Mouse (Mus musculus): ENCODE measurements at regions not wholly inside any gene's neighbourhood (a gene's known extent, or its start where the extent isn't known, plus 50 kb on each side); places are given as distances from the start of the nearest gene placed in this dataset.

DNA sequence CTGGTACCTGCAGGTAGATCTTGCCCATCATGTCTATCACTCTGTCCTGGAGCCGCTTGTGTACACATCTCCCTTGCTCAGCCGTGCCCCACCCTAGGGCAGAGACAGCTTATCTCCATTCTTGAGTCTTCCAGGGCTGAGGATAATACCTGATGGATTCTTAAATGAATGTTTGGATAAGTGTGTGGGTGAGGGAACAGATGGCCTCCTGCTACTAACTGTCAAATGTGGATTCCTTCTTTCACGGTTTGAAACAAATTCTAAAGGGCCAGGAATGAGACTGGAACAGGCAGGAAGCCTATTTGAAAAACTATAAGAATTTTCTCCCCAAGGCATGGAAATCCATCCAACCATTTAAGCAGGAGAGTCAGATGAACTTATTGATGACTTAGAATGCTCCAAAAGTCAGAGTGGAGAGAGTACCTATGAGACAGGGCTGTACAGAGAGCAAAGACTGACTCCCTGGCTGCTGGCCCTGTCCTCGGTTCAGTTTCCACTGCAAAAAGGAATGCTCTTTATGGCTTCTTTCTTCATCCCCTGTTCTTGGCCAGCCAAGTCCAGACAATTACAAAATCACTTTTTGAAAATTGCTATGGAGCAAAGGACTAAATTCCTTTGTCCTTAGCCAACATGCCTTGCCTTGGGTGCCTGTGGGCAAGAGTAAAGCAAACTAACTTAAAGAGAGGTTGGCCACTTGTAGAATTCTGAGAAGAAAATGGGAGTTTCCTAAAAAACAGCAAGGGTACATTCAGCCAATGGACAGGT lies 66.8 kb upstream of the Oxtr start:
- no peaks in the 10 kb centered on the region for H3K79me2 ChIP-seq (ENCODE audit: control insufficient read depth, insufficient read depth, low read length, poor library complexity)
- TF ChIP-seq MAX (IDR thresholded peaks at IDR 0.05; ENCODE audit: low read length): no peak
- TF ChIP-seq NELFE (IDR thresholded peaks at IDR 0.05; ENCODE audit: low read depth, low read length): no peak
- no peak for TF ChIP-seq MEF2A (IDR thresholded peaks at IDR 0.05; ENCODE audit: extremely low read depth, insufficient replicate concordance, low read depth, low read length, poor library complexity, severe bottlenecking)
- TF ChIP-seq EP300 (IDR thresholded peaks at IDR 0.05; ENCODE audit: low read depth in 1 of 2, low read length in 2 of 2): no peak
- no peak for TF ChIP-seq MYC (IDR thresholded peaks at IDR 0.05; ENCODE audit: low read depth, low read length)
- no peak for TF ChIP-seq USF2 (IDR thresholded peaks at IDR 0.05; ENCODE audit: borderline replicate concordance in 1 of 2, insufficient read depth in 1 of 2, low read depth in 1 of 2, low read length in 2 of 2)
- no peak for TF ChIP-seq USF1 (IDR thresholded peaks at IDR 0.05; ENCODE audit: low read depth, low read length)
- TF ChIP-seq MXI1 (IDR thresholded peaks at IDR 0.05; ENCODE audit: low read depth, low read length): no peak
- TF ChIP-seq MAFK (IDR thresholded peaks at IDR 0.05; ENCODE audit: borderline replicate concordance, low read depth, low read length): no peak
- no peak for TF ChIP-seq NRF1 (IDR thresholded peaks at IDR 0.05; ENCODE audit: insufficient read depth, low read depth, low read length, poor library complexity, severe bottlenecking)
- no peak for TF ChIP-seq ELF1 (IDR thresholded peaks at IDR 0.05; ENCODE audit: low read depth, low read length)
- TF ChIP-seq E2F4 (IDR thresholded peaks at IDR 0.05; ENCODE audit: borderline replicate concordance, low read depth, low read length): no peak
- TF ChIP-seq TCF12 (IDR thresholded peaks at IDR 0.05; ENCODE audit: low read depth, low read length): no peak
- no peak for TF ChIP-seq POLR2AphosphoS5 (IDR thresholded peaks at IDR 0.05; ENCODE audit: borderline replicate concordance, low read depth, low read length)
- TF ChIP-seq CHD1 (IDR thresholded peaks at IDR 0.05; ENCODE audit: low read depth, low read length): no peak
- no peak for TF ChIP-seq ETS1 (IDR thresholded peaks at IDR 0.05; ENCODE audit: low read depth, low read length)
- no peak for TF ChIP-seq POLR2A (IDR thresholded peaks at IDR 0.05; ENCODE audit: control insufficient read depth in 1 of 2, insufficient read depth in 1 of 2, low read depth in 1 of 2, low read length in 2 of 2, poor library complexity in 1 of 2)
- no peak for TF ChIP-seq TBP (IDR thresholded peaks at IDR 0.05; ENCODE audit: low read depth, low read length)
- no peak for TF ChIP-seq RCOR1 (IDR thresholded peaks at IDR 0.05; ENCODE audit: low read depth, low read length)

DNA sequence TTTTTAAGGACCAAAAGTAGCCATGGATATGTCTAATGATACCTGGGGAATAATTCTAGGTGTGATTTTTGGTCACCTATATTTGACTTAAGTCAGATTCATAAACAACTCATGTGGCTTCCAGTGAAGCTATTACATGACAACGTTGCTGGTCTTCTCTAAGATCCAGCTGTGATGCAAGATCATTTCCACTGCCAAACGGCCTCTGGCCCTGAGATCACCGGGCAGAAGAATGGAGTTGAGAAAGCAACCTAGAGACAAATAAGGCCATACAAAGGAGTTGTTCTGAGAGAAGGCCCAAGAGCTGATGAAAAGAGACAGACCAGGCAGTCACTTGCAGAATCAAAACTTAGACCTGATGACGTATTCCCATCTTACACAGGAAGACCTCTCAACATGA lies 64.3 kb upstream of the Oxtr start:
- Histone ChIP-seq H3K36me3 (ENCODE audit: control insufficient read depth in 1 of 2, insufficient read depth in 2 of 2, low read length in 2 of 2) (no peaks in the 10 kb centered on the region), H3K4me3 (ENCODE audit: control insufficient read depth in 1 of 2, insufficient read depth in 1 of 2, low read depth in 2 of 2, low read length in 2 of 2) (no peak overlapping the region), H3K79me2 (ENCODE audit: control insufficient read depth, insufficient read depth, low read length, poor library complexity) (no peaks in the 10 kb centered on the region), H3K27me3 (ENCODE audit: control insufficient read depth in 1 of 2, insufficient read depth in 2 of 2, low read length in 2 of 2) (no peaks in the 10 kb centered on the region), H3K9me3 (replicated peaks; ENCODE audit: insufficient read depth, low read length) (no peaks in the 10 kb centered on the region), H3K9ac (ENCODE audit: control insufficient read depth, low read depth, low read length, poor library complexity, severe bottlenecking) (no peak overlapping the region), H3K27ac (ENCODE audit: control insufficient read depth, low read depth, low read length) (no peak overlapping the region), H3K4me1 (ENCODE audit: control insufficient read depth in 1 of 2, insufficient read depth in 2 of 2, low read length in 2 of 2) (no peaks in the 10 kb centered on the region)
- no peak for DNase-seq (ENCODE audit: low read depth, low spot score)
- TF ChIP-seq POLR2AphosphoS2 (IDR thresholded peaks at IDR 0.05; ENCODE audit: low read length) (no peak), POLR2A (IDR thresholded peaks at IDR 0.05; ENCODE audit: control insufficient read depth in 1 of 2, insufficient read depth in 1 of 2, low read depth in 1 of 2, low read length in 2 of 2, poor library complexity in 1 of 2) (no peak), SMC3 (IDR thresholded peaks at IDR 0.05; ENCODE audit: low read depth, low read length) (no peak), ELF1 (IDR thresholded peaks at IDR 0.05; ENCODE audit: low read depth, low read length) (no peak), ZKSCAN1 (IDR thresholded peaks at IDR 0.05; ENCODE audit: low read depth, low read length) (no peak), POLR2AphosphoS5 (IDR thresholded peaks at IDR 0.05; ENCODE audit: borderline replicate concordance, low read depth, low read length) (no peak), GABPA (IDR thresholded peaks at IDR 0.05; ENCODE audit: low read depth, low read length) (no peak), HCFC1 (IDR thresholded peaks at IDR 0.05; ENCODE audit: low read depth, low read length) (no peak), MEF2A (IDR thresholded peaks at IDR 0.05; ENCODE audit: extremely low read depth, insufficient replicate concordance, low read depth, low read length, poor library complexity, severe bottlenecking) (no peak), TBP (IDR thresholded peaks at IDR 0.05; ENCODE audit: low read depth, low read length) (no peak)

More for the DNA sequence above, 66.8 kb upstream of the Oxtr start:
- Histone ChIP-seq H3K9ac (ENCODE audit: control insufficient read depth, low read depth, low read length, poor library complexity, severe bottlenecking) (no peak overlapping the region), H3K4me3 (ENCODE audit: control insufficient read depth in 1 of 2, insufficient read depth in 1 of 2, low read depth in 2 of 2, low read length in 2 of 2) (no peak overlapping the region), H3K4me1 (ENCODE audit: control insufficient read depth in 1 of 2, insufficient read depth in 2 of 2, low read length in 2 of 2) (no peaks in the 10 kb centered on the region), H3K9me3 (replicated peaks; ENCODE audit: insufficient read depth, low read length) (no peaks in the 10 kb centered on the region), H3K36me3 (ENCODE audit: control insufficient read depth in 1 of 2, insufficient read depth in 2 of 2, low read length in 2 of 2) (no peaks in the 10 kb centered on the region), H3K27me3 (ENCODE audit: control insufficient read depth in 1 of 2, insufficient read depth in 2 of 2, low read length in 2 of 2) (no peaks in the 10 kb centered on the region), H3K27ac (ENCODE audit: control insufficient read depth, low read depth, low read length) (no peak overlapping the region)
- no peak for DNase-seq (ENCODE audit: low read depth, low spot score)
